Mouse (Mus musculus) limb, embryonic 14.5 days (tissue): ENCODE measurements around the gene Cmklr1. TPM values are rescaled to one million over a fixed set of nuclear protein-coding genes. Genes with fewer than 3 reads are reported as not detected.

Experiments used
- ATAC-seq: fragments of 200-750 bp; cut with Nextera tagmentation; 2 replicates; pipeline ENCODE4 v1.8.0; 2017; ENCODE audit warnings: low read depth, moderate number of reproducible peaks, moderate TSS enrichment; ENCODE audit not compliant: low FRiP score
- DNase-seq: peaks from one replicate; pipeline ENCODE4 v3.0.0-alpha.2; 2015; ENCODE audit warnings: low spot score
- H3K27ac ChIP-seq: fragments of 300-500 bp; sonication (generic); replicated peaks from 2 replicates; pipeline ENCODE4 v1.5.1; 2014; ENCODE audit warnings: low read depth, mild to moderate bottlenecking, low read length, moderate library complexity, mixed read lengths
- H3K27me3 ChIP-seq: fragments of 300-500 bp; sonication (generic); 2 replicates; pipeline ENCODE4 v1.6.1; 2014; ENCODE audit warnings: low read length, mixed read lengths; ENCODE audit not compliant: control insufficient read depth, insufficient read depth
- H3K36me3 ChIP-seq: fragments of 300-500 bp; sonication (generic); 2 replicates; pipeline ENCODE4 v1.6.1; 2014; ENCODE audit warnings: mild to moderate bottlenecking, low read length, moderate library complexity, mixed read lengths; ENCODE audit not compliant: control insufficient read depth, insufficient read depth
- H3K4me1 ChIP-seq: fragments of 300-500 bp; sonication (generic); 2 replicates; pipeline ENCODE4 v1.6.1; 2014; ENCODE audit warnings: antibody characterized with exemption, low read length, mixed read lengths; ENCODE audit not compliant: control insufficient read depth, insufficient read depth
- H3K4me2 ChIP-seq: fragments of 300-500 bp; sonication (generic); replicated peaks from 2 replicates; pipeline ENCODE4 v1.6.1; 2014; ENCODE audit warnings: low read depth, mild to moderate bottlenecking, low read length, moderate library complexity; ENCODE audit not compliant: severe bottlenecking
- H3K4me3 ChIP-seq: fragments of 300-500 bp; sonication (generic); replicated peaks from 2 replicates; pipeline ENCODE4 v1.5.1; 2014; ENCODE audit warnings: low read length
- H3K9ac ChIP-seq: fragments of 300-500 bp; sonication (generic); 2 replicates; pipeline ENCODE4 v1.6.1; 2014; ENCODE audit warnings: mild to moderate bottlenecking, low read depth, low read length, moderate library complexity; ENCODE audit not compliant: severe bottlenecking
- H3K9me3 ChIP-seq: fragments of 300-500 bp; sonication (generic); 2 replicates; pipeline ENCODE4 v1.6.1; 2016; ENCODE audit warnings: low read length; ENCODE audit not compliant: control insufficient read depth
- POLR2A ChIP-seq: fragments of 200-500 bp; IDR thresholded peaks from 2 replicates; pipeline ENCODE4 v1.8.0; 2012; ENCODE audit warnings: inconsistent platforms, mild to moderate bottlenecking, moderate library complexity, borderline replicate concordance; ENCODE audit not compliant: insufficient read depth, insufficient read length; ENCODE audit errors: extremely low read depth
- WGBS: fragments of 180-500 bp; shearing (Covaris S2); extraction: QIAGEN DNeasy Blood & Tissue Kit; methylation state at CpG from one replicate; pipeline ENCODE4 v1.1.7; 2014; 5-methylcytosine and 5-hydroxymethylcytosine counted together
- polyA plus RNA-seq, 2 experiments: library from polyadenylated mRNA; depleted of rRNA in 1 of 2; stranded (reverse) in 1 of 2; unstranded in 1 of 2; fragments of >200 nt; fragmentation: Nextera tagmentation in 1 of 2; extraction: Ambion mirVana in 1 of 2; gene quantifications; 2 replicates each; pipeline versions ENCODE4 v1.2.1 to v1.2.3; 2012 to 2014

Cmklr1 gene
- polyA plus RNA-seq, 2 experiments: 7.8 to 10.7 TPM

GRCm38 (mm10) chr5:113690069-113690548 lies 39.9 kb upstream of the Cmklr1 start:
- 83% methylated on average over 15 of the region's 15 CpGs for WGBS
- H3K4me1 ChIP-seq: peaks cover 20% of the 10 kb centered on the region
- H3K9me3 ChIP-seq: no peaks in the 10 kb centered on the region
- no peaks in the 10 kb centered on the region for H3K36me3 ChIP-seq
- H3K27ac ChIP-seq: no peak overlapping the region
- no peak overlapping the region for H3K9ac ChIP-seq
- no peak overlapping the region for H3K4me2 ChIP-seq
- no peak for TF ChIP-seq POLR2A
- H3K4me3 ChIP-seq: no peak overlapping the region
- DNase-seq (no peak), ATAC-seq (no peak)
- no peaks in the 10 kb centered on the region for H3K27me3 ChIP-seq

GRCm38 (mm10) chr5:113687514-113687913 lies 37.3 kb upstream of the Cmklr1 start:
- DNase-seq (no peak), ATAC-seq (no peak)
- Histone ChIP-seq H3K9ac (no peak overlapping the region), H3K27ac (no peak overlapping the region), H3K4me2 (no peak overlapping the region), H3K4me3 (no peak overlapping the region), H3K27me3 (no peaks in the 10 kb centered on the region), H3K9me3 (no peaks in the 10 kb centered on the region), H3K4me1 (peaks cover 6% of the 10 kb centered on the region; the same call in 1 of the 2 replicates), H3K36me3 (no peaks in the 10 kb centered on the region)
- 83% methylated on average over 5 of the region's 5 CpGs for WGBS
- TF ChIP-seq POLR2A: no peak

GRCm38 (mm10) chr5:113685471-113685870 lies 35.2 kb upstream of the Cmklr1 start:
- no peak for DNase-seq
- no peak for TF ChIP-seq POLR2A
- Histone ChIP-seq H3K27ac (no peak overlapping the region), H3K9ac (no peak overlapping the region), H3K4me1 (peaks cover 6% of the 10 kb centered on the region; the same call in 1 of the 2 replicates), H3K4me2 (no peak overlapping the region), H3K4me3 (no peak overlapping the region), H3K36me3 (no peaks in the 10 kb centered on the region), H3K27me3 (no peaks in the 10 kb centered on the region), H3K9me3 (no peaks in the 10 kb centered on the region)
- whole genome bisulfite sequencing: 26% methylated on average over 5 of the region's 5 CpGs
- no peak for ATAC-seq

- 77% methylated on average over 5 of the region's 5 CpGs for WGBS
- no peaks in the 10 kb centered on the region for H3K9me3 ChIP-seq
Measured at GRCm38 (mm10) chr5:113683246-113683645, 33.0 kb upstream of the Cmklr1 start.

GRCm38 (mm10) chr5:113682472-113682871 lies 32.2 kb upstream of the Cmklr1 start:
- no peaks in the 10 kb centered on the region for H3K9me3 ChIP-seq
- H3K4me1 ChIP-seq: no peaks in the 10 kb centered on the region
- DNase-seq: no peak
- H3K27me3 ChIP-seq: no peaks in the 10 kb centered on the region
- H3K4me2 ChIP-seq: no peak overlapping the region
- H3K27ac ChIP-seq: no peak overlapping the region
- H3K4me3 ChIP-seq: no peak overlapping the region
- no peak for TF ChIP-seq POLR2A
- H3K36me3 ChIP-seq: no peaks in the 10 kb centered on the region
- WGBS: 79% methylated on average over 3 of the region's 3 CpGs
- ATAC-seq: no peak
- no peak overlapping the region for H3K9ac ChIP-seq

More at GRCm38 (mm10) chr5:113683246-113683645, 33.0 kb upstream of the Cmklr1 start:
- H3K27ac ChIP-seq: no peak overlapping the region
- TF ChIP-seq POLR2A: no peak
- no peak overlapping the region for H3K4me2 ChIP-seq
- H3K9ac ChIP-seq: no peak overlapping the region
- no peaks in the 10 kb centered on the region for H3K36me3 ChIP-seq
- DNase-seq: no peak
- no peaks in the 10 kb centered on the region for H3K27me3 ChIP-seq
- H3K4me1 ChIP-seq: no peaks in the 10 kb centered on the region
- H3K4me3 ChIP-seq: no peak overlapping the region
- ATAC-seq: no peak

GRCm38 (mm10) chr5:113681219-113681618 lies 31.0 kb upstream of the Cmklr1 start:
- DNase-seq (no peak), ATAC-seq (no peak)
- Histone ChIP-seq H3K36me3 (no peaks in the 10 kb centered on the region), H3K27me3 (no peaks in the 10 kb centered on the region), H3K9ac (no peak overlapping the region), H3K9me3 (no peaks in the 10 kb centered on the region), H3K4me1 (no peaks in the 10 kb centered on the region), H3K4me2 (no peak overlapping the region), H3K27ac (no peak overlapping the region), H3K4me3 (no peak overlapping the region)
- 64% methylated on average over 14 of the region's 14 CpGs for WGBS
- no peak for TF ChIP-seq POLR2A
